Mouse (Mus musculus): ENCODE results near the gene Acbd5.

Acbd5 gene

GRCm38 (mm10) chr2:23068894-23069744 is 1.2 kb downstream of the Acbd5 start:
- peak; percentile 90 for DNase-seq (ENCODE audit: low read depth, low spot score)

- DNase-seq (ENCODE audit: low read depth, low spot score) = no peak
Observed at GRCm38 (mm10) chr2:23070491-23070890, 2.5 kb downstream of the Acbd5 start.

- no peak for DNase-seq (ENCODE audit: low read depth, low spot score)
Observed at GRCm38 (mm10) chr2:23071406-23071805, 3.4 kb downstream of the Acbd5 start.

GRCm38 (mm10) chr2:23075846-23076245 is 7.9 kb downstream of the Acbd5 start:
- no peak for DNase-seq (ENCODE audit: low read depth, low spot score)

GRCm38 (mm10) chr2:23076783-23077182 is 8.8 kb downstream of the Acbd5 start:
- no peak for DNase-seq (ENCODE audit: low read depth, low spot score)

DNA sequence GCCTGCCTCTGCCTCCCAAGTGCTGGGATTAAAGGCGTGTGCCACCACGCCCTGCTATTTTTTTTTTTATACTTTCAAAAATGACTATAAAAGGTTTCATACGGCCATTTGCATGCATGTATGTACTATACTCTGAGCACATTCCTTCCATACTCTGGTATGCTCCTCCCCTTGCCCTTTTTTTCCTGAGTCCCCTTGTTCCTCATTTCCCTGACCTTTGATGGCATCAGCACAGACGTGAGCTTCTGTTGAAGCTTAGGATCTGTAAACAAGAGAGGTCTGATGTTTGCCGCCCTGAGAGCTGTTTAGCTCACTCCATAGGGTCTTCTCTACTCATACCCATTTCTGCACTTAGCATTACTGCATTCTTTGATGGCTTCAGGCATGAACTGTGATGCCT is 9.7 kb downstream of the Acbd5 start:
- no peak for DNase-seq (ENCODE audit: low read depth, low spot score)

DNA sequence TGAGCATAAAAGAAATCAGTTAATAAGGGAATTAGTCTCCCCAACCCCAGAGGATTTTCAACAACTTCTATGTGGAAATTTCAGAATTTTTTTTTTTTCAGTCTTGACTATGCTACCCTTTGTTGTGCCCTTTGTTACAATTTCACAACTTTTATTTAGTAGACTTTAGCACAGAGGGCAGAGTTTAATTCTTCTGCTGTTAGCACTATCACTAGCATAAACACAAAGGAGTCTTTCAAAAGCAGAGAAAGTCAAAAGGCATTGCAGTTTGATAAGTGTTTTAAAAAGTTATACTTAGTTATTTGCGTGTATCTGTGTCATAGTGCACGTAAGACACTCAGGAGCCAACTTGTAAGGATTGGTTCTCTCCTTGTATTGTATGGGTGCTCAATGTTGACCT is 10.6 kb downstream of the Acbd5 start:
- no peak for DNase-seq (ENCODE audit: low read depth, low spot score)

- no peak for DNase-seq (ENCODE audit: low read depth, low spot score)
Observed at GRCm38 (mm10) chr2:23084540-23084939, 16.6 kb downstream of the Acbd5 start.

- DNase-seq (ENCODE audit: low read depth, low spot score) = no peak
Observed at GRCm38 (mm10) chr2:23092216-23092615, 24.2 kb downstream of the Acbd5 start.

DNA sequence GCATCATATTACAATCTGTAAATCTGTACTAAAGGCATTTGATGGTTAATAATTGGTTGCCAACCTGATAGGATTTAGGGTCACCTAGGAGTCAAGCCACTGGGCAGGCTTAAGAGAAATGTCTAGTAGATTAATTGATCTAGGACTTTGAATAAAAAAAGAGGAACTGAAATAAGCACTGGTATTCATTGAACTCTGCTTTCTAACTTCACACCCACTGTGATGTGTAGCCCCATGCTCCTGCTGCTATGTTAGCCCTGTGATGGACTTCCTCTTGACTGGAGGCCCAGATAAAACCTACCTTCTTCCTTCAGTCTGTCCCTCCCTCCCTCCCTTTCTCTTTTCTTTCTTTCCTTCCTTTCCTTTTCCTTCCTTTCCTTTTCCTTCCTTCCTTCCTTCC is 29.1 kb downstream of the Acbd5 start:
- DNase-seq (ENCODE audit: low read depth, low spot score) = no peak

GRCm38 (mm10) chr2:23102266-23102665 is 34.3 kb downstream of the Acbd5 start:
- no peak for DNase-seq (ENCODE audit: low read depth, low spot score)

DNA sequence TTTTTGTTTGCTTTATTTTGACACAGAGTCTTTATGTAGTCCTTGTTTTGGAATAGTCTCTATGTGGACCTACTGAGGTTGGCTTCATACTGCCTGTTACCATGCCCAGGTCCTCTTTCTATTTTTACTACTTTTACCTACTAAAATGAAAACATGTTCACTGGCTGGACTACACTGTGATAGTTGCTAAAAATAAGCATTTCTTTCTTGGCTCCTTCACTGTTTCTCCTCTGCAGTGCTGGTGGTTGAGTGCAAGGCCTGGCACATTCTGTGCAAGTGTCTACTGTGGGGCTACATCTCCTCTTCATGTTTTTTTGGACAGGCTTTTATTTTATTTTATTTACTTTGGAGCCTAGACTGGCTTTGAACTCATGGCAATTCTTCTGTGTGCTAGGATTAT is 51.6 kb downstream of the Acbd5 start:
- no peak for DNase-seq (ENCODE audit: low read depth, low spot score)

GRCm38 (mm10) chr2:23155199-23155621 is 87.2 kb downstream of the Acbd5 start:
- no peak for DNase-seq (ENCODE audit: low read depth, low spot score)

DNA sequence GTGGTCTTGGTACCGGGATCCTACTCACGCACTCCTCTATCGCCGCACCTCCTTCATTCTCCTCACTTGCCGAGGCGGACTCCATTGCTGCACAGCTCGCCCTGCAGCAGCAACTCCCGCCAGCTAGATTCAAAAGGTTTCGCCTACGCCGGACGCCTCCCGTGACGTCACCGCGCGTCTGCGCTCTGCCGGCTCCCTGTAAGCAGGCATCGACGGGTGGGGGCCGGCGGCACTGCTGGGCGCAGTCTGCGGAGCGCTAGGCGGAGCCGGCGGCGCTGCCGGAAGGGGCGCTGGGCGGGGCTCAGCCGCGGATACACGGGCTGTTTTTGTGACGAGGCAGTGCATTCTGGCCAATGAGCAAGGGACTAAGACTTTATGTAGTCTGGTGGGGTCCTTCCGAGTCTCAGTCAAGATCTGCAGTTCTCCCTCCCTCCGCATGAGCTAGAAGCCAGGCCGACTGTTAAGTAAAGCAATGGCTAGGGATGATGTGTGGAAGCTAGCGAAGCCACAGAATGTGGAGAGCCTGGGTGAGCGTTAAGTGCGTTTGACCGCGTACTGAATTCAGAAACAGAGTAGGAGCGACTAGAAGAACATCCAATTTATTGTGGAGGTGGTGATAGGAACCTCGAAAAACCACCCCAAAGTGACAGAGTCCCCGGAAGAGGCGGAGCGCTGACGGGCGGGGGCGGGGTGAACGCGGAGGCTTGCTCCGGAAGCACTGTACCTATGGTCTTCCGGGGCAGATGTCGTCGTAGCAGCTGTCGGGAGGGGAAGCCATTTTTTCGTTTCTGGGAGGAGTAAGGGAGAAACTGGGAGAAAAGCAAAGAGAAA is 88.0 kb downstream of the Acbd5 start, which contains the start of the genes Mastl and Yme1l1:
Gene Mastl (minus strand): TSS at position 248 of the 831 bp plus-strand sequence.
Gene Yme1l1 (plus strand): TSS at position 593 of the 831 bp plus-strand sequence.
- peak; percentile 97 for DNase-seq (ENCODE audit: low read depth, low spot score)

GRCm38 (mm10) chr2:23156608-23157081 is 88.7 kb downstream of the Acbd5 start:
- DNase-seq (ENCODE audit: low read depth, low spot score) = no peak

Data from telencephalon, adult 2 months (tissue).